Mouse (Mus musculus) ovary, adult 18-20 months (tissue): ENCODE results near the gene Srrm3.

Source experiments
- DNase-seq: peaks from one replicate; pipeline ENCODE4 v3.0.0; 2022; ENCODE audit warnings: low spot score, mixed read lengths

The Srrm3 gene

GRCm38 (mm10) chr5:135905320-135906225 lies 98.9 kb downstream of the Srrm3 start:
- DNase-seq, result no peak

- DNase-seq, result no peak
Measured at GRCm38 (mm10) chr5:135906846-135907245, 100.2 kb downstream of the Srrm3 start.

GRCm38 (mm10) chr5:135907256-135907655 lies 100.6 kb downstream of the Srrm3 start:
- peak; percentile 53 for DNase-seq

- DNase-seq, result no peak
Measured at GRCm38 (mm10) chr5:135908185-135908584, 101.5 kb downstream of the Srrm3 start.

GRCm38 (mm10) chr5:135908989-135909388 lies 102.3 kb downstream of the Srrm3 start:
- DNase-seq, result no peak

- DNase-seq, result no peak
Measured at GRCm38 (mm10) chr5:135909646-135910045, 103.0 kb downstream of the Srrm3 start.

- no peak for DNase-seq
Measured at GRCm38 (mm10) chr5:135910813-135911212, 104.1 kb downstream of the Srrm3 start.

- DNase-seq, result no peak
Measured at GRCm38 (mm10) chr5:135911633-135912220, 105.0 kb downstream of the Srrm3 start.

- DNase-seq, result no peak
Measured at GRCm38 (mm10) chr5:135913201-135913600, 106.5 kb downstream of the Srrm3 start.

- DNase-seq, result no peak
Measured at GRCm38 (mm10) chr5:135914156-135914555, 107.5 kb downstream of the Srrm3 start.

GRCm38 (mm10) chr5:135916051-135916565 lies 109.4 kb downstream of the Srrm3 start:
- DNase-seq, result no peak

- DNase-seq, result no peak
Measured at GRCm38 (mm10) chr5:135916601-135917000, 109.9 kb downstream of the Srrm3 start.

GRCm38 (mm10) chr5:135917327-135918058 lies 110.8 kb downstream of the Srrm3 start:
- no peak for DNase-seq

- no peak for DNase-seq
Measured at GRCm38 (mm10) chr5:135918059-135918437, 111.4 kb downstream of the Srrm3 start.

GRCm38 (mm10) chr5:135918593-135918992 lies 111.9 kb downstream of the Srrm3 start:
- DNase-seq, result no peak

GRCm38 (mm10) chr5:135919902-135920301 lies 113.2 kb downstream of the Srrm3 start:
- DNase-seq, result no peak

GRCm38 (mm10) chr5:135923901-135924300 lies 117.2 kb downstream of the Srrm3 start:
- no peak for DNase-seq
